Mouse (Mus musculus): Measurements from ENCODE around the gene Mapkap1. TPM values are rescaled to one million over a fixed set of nuclear protein-coding genes. Genes with fewer than 3 reads are reported as not detected.

Gene Mapkap1
- polyA plus RNA-seq, 1 experiment, result 39.6 TPM

DNA sequence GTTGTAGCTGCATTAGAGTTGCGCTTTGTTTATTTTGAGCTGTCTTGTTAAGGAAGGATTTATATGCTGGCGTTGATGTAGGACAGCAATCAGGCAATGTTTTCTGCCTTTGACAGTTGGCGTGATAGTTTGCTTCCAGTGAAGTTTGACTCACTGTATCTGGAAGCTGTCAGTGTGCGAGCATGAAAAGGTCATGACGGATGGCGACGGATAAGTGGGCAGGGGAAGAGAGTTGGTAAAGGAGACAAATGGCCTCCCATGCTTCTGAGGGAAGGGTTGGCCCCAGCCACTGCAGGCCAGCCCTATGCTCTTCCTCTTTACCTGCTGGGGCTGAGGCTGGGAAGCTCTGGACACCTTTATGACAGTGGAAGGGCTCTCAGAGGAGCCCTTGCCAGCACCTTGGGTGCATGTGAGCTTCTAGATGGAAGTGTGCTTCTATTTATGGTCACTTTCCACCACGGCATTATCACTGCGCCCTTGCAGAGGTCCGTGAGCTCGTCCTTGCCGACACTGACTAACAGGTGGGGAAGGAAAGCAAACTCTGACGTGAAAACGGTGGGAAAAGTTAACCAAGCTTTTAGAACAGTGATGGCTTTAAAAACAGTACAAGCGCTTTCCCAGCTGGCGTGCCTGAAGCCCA is 185.3 kb downstream of the Mapkap1 start:
- TF ChIP-seq MYOD1 (IDR thresholded peaks at IDR 0.05; ENCODE audit: control insufficient read depth in 1 of 3, insufficient read length in 2 of 3, low read depth in 2 of 3), result no peak
- no peak for TF ChIP-seq POLR2AphosphoS2 (IDR thresholded peaks at IDR 0.05; ENCODE audit: insufficient read length, low read depth)
- TF ChIP-seq E2F4 (IDR thresholded peaks at IDR 0.05; ENCODE audit: insufficient read depth), result no peak
- no peak for TF ChIP-seq POLR2A (IDR thresholded peaks at IDR 0.05; ENCODE audit: insufficient read length, low read depth)
- TF ChIP-seq USF1 (IDR thresholded peaks at IDR 0.05; ENCODE audit: low read depth), result no peak
- no peak for TF ChIP-seq TCF3 (IDR thresholded peaks at IDR 0.05; ENCODE audit: insufficient read length, low read depth)
- no peak for TF ChIP-seq TCF12 (IDR thresholded peaks at IDR 0.05; ENCODE audit: insufficient read depth, poor library complexity, severe bottlenecking)
- no peak for TF ChIP-seq REST (IDR thresholded peaks at IDR 0.05; ENCODE audit: insufficient read depth, insufficient read length)
- TF ChIP-seq MAX (IDR thresholded peaks at IDR 0.05; ENCODE audit: low read depth), result no peak
- no peak for TF ChIP-seq SRF (IDR thresholded peaks at IDR 0.05; ENCODE audit: control insufficient read depth, insufficient read length, low read depth)
- TF ChIP-seq CEBPB (IDR thresholded peaks at IDR 0.05; ENCODE audit: insufficient read depth, poor library complexity, severe bottlenecking), result no peak
- Histone ChIP-seq H3K36me3 (ENCODE audit: control insufficient read depth, insufficient read depth) (no peaks in the 10 kb centered on the region), H3K4me2 (ENCODE audit: low read depth) (no peak overlapping the region), H3K4me3 (no peak overlapping the region), H3K79me2 (ENCODE audit: control insufficient read depth, insufficient read depth) (no peaks in the 10 kb centered on the region), H3K27me3 (ENCODE audit: control insufficient read depth, insufficient read depth, insufficient read length) (no peaks in the 10 kb centered on the region), H3ac (ENCODE audit: control insufficient read depth, insufficient read length) (no peak overlapping the region)

DNA sequence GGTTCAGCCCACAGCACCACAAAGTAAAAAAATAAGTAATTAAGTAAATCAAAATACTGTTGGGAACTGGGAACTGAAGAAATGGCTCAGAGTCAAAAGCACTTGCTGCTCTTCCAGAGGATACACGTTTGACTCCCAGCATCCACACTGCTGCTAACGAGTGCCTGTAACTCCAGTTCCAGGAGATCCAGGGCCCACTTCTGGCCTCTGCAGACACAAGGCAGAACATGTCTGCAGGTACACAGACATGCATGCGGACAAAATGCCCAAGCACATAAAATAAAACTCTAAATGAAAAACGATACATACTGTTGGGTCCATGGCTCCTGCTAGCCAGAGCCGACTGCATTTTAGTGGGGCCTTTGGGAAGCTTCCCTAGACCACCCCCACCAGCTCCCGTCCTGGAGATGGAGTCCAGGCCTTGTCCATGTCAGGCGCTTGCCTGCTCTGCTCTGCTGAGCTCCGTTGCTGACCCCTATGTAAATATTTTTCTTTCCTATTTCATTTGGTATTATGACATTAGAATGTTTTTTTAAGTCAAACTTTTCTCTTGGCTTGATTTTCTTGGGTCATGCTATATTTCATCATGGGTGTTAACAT is 185.9 kb downstream of the Mapkap1 start:
- Histone ChIP-seq H3K4me3 (no peak overlapping the region), H3K27me3 (ENCODE audit: control insufficient read depth, insufficient read depth, insufficient read length) (no peaks in the 10 kb centered on the region), H3K79me2 (ENCODE audit: control insufficient read depth, insufficient read depth) (no peaks in the 10 kb centered on the region), H3ac (ENCODE audit: control insufficient read depth, insufficient read length) (no peak overlapping the region), H3K36me3 (ENCODE audit: control insufficient read depth, insufficient read depth) (no peaks in the 10 kb centered on the region), H3K4me2 (ENCODE audit: low read depth) (no peak overlapping the region)
- no peak for TF ChIP-seq REST (IDR thresholded peaks at IDR 0.05; ENCODE audit: insufficient read depth, insufficient read length)

DNA sequence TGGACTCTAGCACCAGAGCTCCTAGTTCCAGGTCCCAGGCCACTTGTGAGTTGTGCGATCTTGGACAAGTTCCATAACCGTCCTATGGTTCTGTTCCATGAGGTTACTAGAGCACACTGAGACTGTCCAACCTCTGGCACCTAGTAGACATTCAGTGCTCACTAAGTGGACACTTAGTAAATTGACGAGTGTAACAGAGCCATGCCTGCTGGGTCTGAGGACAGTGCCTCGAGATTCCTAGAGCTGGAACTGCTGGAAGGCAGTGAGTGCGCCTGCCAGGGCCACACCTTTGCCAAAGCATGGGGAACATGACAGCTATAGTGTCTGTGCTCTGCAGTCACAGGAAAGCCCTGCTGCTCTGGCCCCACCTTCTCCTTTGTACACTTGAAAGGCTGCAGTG is 187.4 kb downstream of the Mapkap1 start:
- no peaks in the 10 kb centered on the region for H3K27me3 ChIP-seq (ENCODE audit: control insufficient read depth, insufficient read depth, insufficient read length)
- no peak overlapping the region for H3K4me2 ChIP-seq (ENCODE audit: low read depth)
- H3ac ChIP-seq (ENCODE audit: control insufficient read depth, insufficient read length), result no peak overlapping the region
- H3K79me2 ChIP-seq (ENCODE audit: control insufficient read depth, insufficient read depth), result no peaks in the 10 kb centered on the region
- H3K4me3 ChIP-seq, result no peak overlapping the region
- H3K36me3 ChIP-seq (ENCODE audit: control insufficient read depth, insufficient read depth), result no peaks in the 10 kb centered on the region
- no peak for TF ChIP-seq USF1 (IDR thresholded peaks at IDR 0.05; ENCODE audit: low read depth)
- TF ChIP-seq CEBPB (IDR thresholded peaks at IDR 0.05; ENCODE audit: insufficient read depth, poor library complexity, severe bottlenecking), result no peak
- TF ChIP-seq REST (IDR thresholded peaks at IDR 0.05; ENCODE audit: insufficient read depth, insufficient read length), result no peak
- TF ChIP-seq POLR2A (IDR thresholded peaks at IDR 0.05; ENCODE audit: insufficient read length, low read depth), result no peak
- no peak for TF ChIP-seq E2F4 (IDR thresholded peaks at IDR 0.05; ENCODE audit: insufficient read depth)
- no peak for TF ChIP-seq POLR2AphosphoS2 (IDR thresholded peaks at IDR 0.05; ENCODE audit: insufficient read length, low read depth)
- no peak for TF ChIP-seq TCF12 (IDR thresholded peaks at IDR 0.05; ENCODE audit: insufficient read depth, poor library complexity, severe bottlenecking)

DNA sequence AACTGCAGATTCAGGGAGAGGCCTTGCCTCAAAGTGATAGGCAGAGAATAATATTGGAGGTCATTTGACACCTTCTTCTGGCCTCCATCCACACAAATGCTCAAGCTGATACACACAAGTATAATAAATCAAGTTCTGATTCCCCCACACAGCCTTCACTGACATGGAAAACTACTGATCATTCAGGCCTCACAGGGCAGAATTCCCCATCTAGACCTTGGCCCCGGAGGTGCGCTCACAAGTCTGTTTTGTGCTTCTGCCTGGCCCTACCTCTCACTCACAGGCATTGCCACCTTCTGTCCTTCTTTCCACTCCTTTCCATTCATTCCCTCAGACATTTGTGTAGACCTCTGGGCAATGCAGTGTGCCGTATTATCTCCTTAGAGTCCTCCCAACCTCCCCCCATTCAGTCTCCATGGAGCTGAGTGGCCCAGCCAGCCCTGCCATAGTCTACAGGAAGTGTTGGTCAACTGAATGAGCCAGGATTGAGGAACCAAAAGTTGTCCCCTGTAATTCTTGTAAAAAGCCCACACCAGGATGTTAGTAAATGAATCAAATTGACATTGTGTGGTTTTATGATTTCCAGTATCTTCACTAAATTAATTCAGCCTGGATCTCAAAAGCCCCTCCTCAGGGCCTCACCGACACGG is 193.2 kb downstream of the Mapkap1 start:
- Histone ChIP-seq H3K4me3 (no peak overlapping the region), H3K36me3 (ENCODE audit: control insufficient read depth, insufficient read depth) (no peaks in the 10 kb centered on the region), H3K4me2 (ENCODE audit: low read depth) (no peak overlapping the region), H3K79me2 (ENCODE audit: control insufficient read depth, insufficient read depth) (no peaks in the 10 kb centered on the region), H3ac (ENCODE audit: control insufficient read depth, insufficient read length) (no peak overlapping the region), H3K27me3 (ENCODE audit: control insufficient read depth, insufficient read depth, insufficient read length) (no peaks in the 10 kb centered on the region)
- TF ChIP-seq MAX (IDR thresholded peaks at IDR 0.05; ENCODE audit: low read depth), result no peak
- TF ChIP-seq E2F4 (IDR thresholded peaks at IDR 0.05; ENCODE audit: insufficient read depth), result no peak
- no peak for TF ChIP-seq POLR2AphosphoS2 (IDR thresholded peaks at IDR 0.05; ENCODE audit: insufficient read length, low read depth)
- no peak for TF ChIP-seq POLR2A (IDR thresholded peaks at IDR 0.05; ENCODE audit: insufficient read length, low read depth)
- TF ChIP-seq TCF3 (IDR thresholded peaks at IDR 0.05; ENCODE audit: insufficient read length, low read depth), result no peak
- no peak for TF ChIP-seq CEBPB (IDR thresholded peaks at IDR 0.05; ENCODE audit: insufficient read depth, poor library complexity, severe bottlenecking)
- TF ChIP-seq USF1 (IDR thresholded peaks at IDR 0.05; ENCODE audit: low read depth), result no peak
- TF ChIP-seq MYOD1 (IDR thresholded peaks at IDR 0.05; ENCODE audit: control insufficient read depth in 1 of 3, insufficient read length in 2 of 3, low read depth in 2 of 3), result no peak
- no peak for TF ChIP-seq REST (IDR thresholded peaks at IDR 0.05; ENCODE audit: insufficient read depth, insufficient read length)
- no peak for TF ChIP-seq SRF (IDR thresholded peaks at IDR 0.05; ENCODE audit: control insufficient read depth, insufficient read length, low read depth)

DNA sequence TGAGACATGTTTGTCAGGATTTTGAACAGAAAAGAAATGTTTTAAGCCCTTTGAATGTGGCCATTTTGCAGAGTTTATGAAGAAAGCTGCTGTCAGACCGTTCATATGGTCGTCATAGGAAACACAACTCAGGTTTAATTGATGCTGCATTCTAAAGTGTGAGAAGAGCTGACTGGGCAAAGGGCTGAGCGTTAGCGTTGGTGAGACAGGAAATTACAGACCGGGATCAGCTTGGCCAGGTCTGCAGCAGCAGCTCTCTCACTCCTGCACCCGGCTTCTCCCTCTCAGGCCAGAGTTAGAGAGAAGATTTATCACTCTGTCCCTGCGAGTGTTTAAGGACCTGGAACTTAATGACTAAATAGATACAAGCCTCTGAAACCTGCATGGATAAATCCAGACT is 194.2 kb downstream of the Mapkap1 start:
- Histone ChIP-seq H3K79me2 (ENCODE audit: control insufficient read depth, insufficient read depth) (no peaks in the 10 kb centered on the region), H3K4me2 (ENCODE audit: low read depth) (no peak overlapping the region), H3K36me3 (ENCODE audit: control insufficient read depth, insufficient read depth) (no peaks in the 10 kb centered on the region), H3K27me3 (ENCODE audit: control insufficient read depth, insufficient read depth, insufficient read length) (no peaks in the 10 kb centered on the region), H3K4me3 (no peak overlapping the region), H3ac (ENCODE audit: control insufficient read depth, insufficient read length) (no peak overlapping the region)
- TF ChIP-seq USF1 (IDR thresholded peaks at IDR 0.05; ENCODE audit: low read depth), result no peak
- TF ChIP-seq REST (IDR thresholded peaks at IDR 0.05; ENCODE audit: insufficient read depth, insufficient read length), result no peak
- no peak for TF ChIP-seq POLR2A (IDR thresholded peaks at IDR 0.05; ENCODE audit: insufficient read length, low read depth)
- TF ChIP-seq TCF12 (IDR thresholded peaks at IDR 0.05; ENCODE audit: insufficient read depth, poor library complexity, severe bottlenecking), result no peak
- no peak for TF ChIP-seq POLR2AphosphoS2 (IDR thresholded peaks at IDR 0.05; ENCODE audit: insufficient read length, low read depth)
- no peak for TF ChIP-seq MAX (IDR thresholded peaks at IDR 0.05; ENCODE audit: low read depth)
